Mouse (Mus musculus) cerebellum, adult 11-12 months (tissue): ENCODE measurements around the gene 4930451I11Rik.

Experiments
- DNase-seq: peaks from one replicate; pipeline ENCODE4 v3.0.0; 2022

4930451I11Rik gene

GRCm38 (mm10) chr7:126799050-126799467 is 32.4 kb downstream of the 4930451I11Rik start:
- peak; percentile 99 for DNase-seq

GRCm38 (mm10) chr7:126798127-126799049 is 33.1 kb downstream of the 4930451I11Rik start:
- no peak for DNase-seq

- peak; percentile 82 for DNase-seq
These were observed 33.9 kb downstream of the 4930451I11Rik start, which contains the start of gene Fam57b for GRCm38 (mm10) chr7:126797411-126798126. Gene Fam57b (plus strand): TSS chr7:126797668.

- peak; percentile 76 for DNase-seq
These were observed 35.0 kb downstream of the 4930451I11Rik start for GRCm38 (mm10) chr7:126796350-126796932.

- DNase-seq: peak; percentile 63
These were observed 35.8 kb downstream of the 4930451I11Rik start for GRCm38 (mm10) chr7:126795387-126796317.

GRCm38 (mm10) chr7:126794271-126794605 is 37.2 kb downstream of the 4930451I11Rik start:
- DNase-seq: no peak

- DNase-seq: no peak
These were observed 37.8 kb downstream of the 4930451I11Rik start for GRCm38 (mm10) chr7:126793456-126794270.

- DNase-seq: no peak
These were observed 38.6 kb downstream of the 4930451I11Rik start for GRCm38 (mm10) chr7:126792721-126793443.

- peak; percentile 96 for DNase-seq
These were observed 39.4 kb downstream of the 4930451I11Rik start, which contains the start of gene Ppp4c for GRCm38 (mm10) chr7:126791851-126792720. Gene Ppp4c (minus strand): TSS chr7:126792496.

- DNase-seq: no peak
These were observed 42.3 kb downstream of the 4930451I11Rik start for GRCm38 (mm10) chr7:126789141-126789540.

- no peak for DNase-seq
These were observed 45.3 kb downstream of the 4930451I11Rik start for GRCm38 (mm10) chr7:126786142-126786541.

- peak; percentile 37 for DNase-seq
These were observed 46.4 kb downstream of the 4930451I11Rik start for GRCm38 (mm10) chr7:126785056-126785455.

- peak; percentile 53 for DNase-seq
These were observed 47.0 kb downstream of the 4930451I11Rik start for GRCm38 (mm10) chr7:126784469-126784868.

GRCm38 (mm10) chr7:126782693-126783092 is 48.7 kb downstream of the 4930451I11Rik start:
- peak; percentile 58 for DNase-seq

GRCm38 (mm10) chr7:126781661-126782370 is 49.6 kb downstream of the 4930451I11Rik start:
- DNase-seq: peak; percentile 54

GRCm38 (mm10) chr7:126780971-126781635 is 50.3 kb downstream of the 4930451I11Rik start, which contains the start of gene Tbx6:
Gene Tbx6 (plus strand): TSS chr7:126781483.
- peak; percentile 78 for DNase-seq
